Mouse (Mus musculus) intestine, embryonic 15.5 days (tissue): Measurements from ENCODE around the gene Slc37a3. TPM values are rescaled to one million over a fixed set of nuclear protein-coding genes. Genes with fewer than 3 reads are reported as not detected.
A peak's percentile ranks its signal among the peaks of the same experiment; 100 is the strongest.

ENCODE experiments used
- ATAC-seq: fragments of 200-750 bp; cut with Nextera tagmentation; 2 replicates; pipeline ENCODE4 v1.8.0; 2017; ENCODE audit warnings: moderate TSS enrichment, moderate library complexity
- H3K27ac ChIP-seq: fragments of 300-500 bp; sonication (generic); 2 replicates; pipeline ENCODE4 v1.5.1; 2015; ENCODE audit warnings: mild to moderate bottlenecking, inconsistent platforms
- H3K27me3 ChIP-seq: fragments of 300-500 bp; sonication (generic); replicated peaks from 2 replicates; pipeline ENCODE4 v1.6.1; 2015; ENCODE audit warnings: inconsistent platforms
- H3K36me3 ChIP-seq: fragments of 300-500 bp; sonication (generic); 2 replicates; pipeline ENCODE4 v1.6.1; 2015; ENCODE audit warnings: inconsistent platforms
- H3K4me1 ChIP-seq: fragments of 300-500 bp; sonication (generic); replicated peaks from 2 replicates; pipeline ENCODE4 v1.6.1; 2015; ENCODE audit warnings: inconsistent platforms
- H3K4me2 ChIP-seq: fragments of 300-500 bp; sonication (generic); replicated peaks from 2 replicates; pipeline ENCODE4 v1.6.1; 2015; ENCODE audit warnings: mild to moderate bottlenecking, inconsistent platforms
- H3K4me3 ChIP-seq: fragments of 300-500 bp; sonication (generic); replicated peaks from 2 replicates; pipeline ENCODE4 v1.5.1; 2015; ENCODE audit warnings: inconsistent platforms
- H3K9ac ChIP-seq: fragments of 300-500 bp; sonication (generic); 2 replicates; pipeline ENCODE4 v1.6.1; 2015; ENCODE audit warnings: inconsistent platforms
- H3K9me3 ChIP-seq: fragments of 300-500 bp; sonication (generic); 2 replicates; pipeline ENCODE4 v1.6.1; 2016; ENCODE audit warnings: inconsistent platforms
- WGBS: fragments of 180-500 bp; shearing (Covaris S2); methylation state at CpG from one replicate; pipeline ENCODE4 v1.1.7; 2015; 5-methylcytosine and 5-hydroxymethylcytosine counted together
- polyA plus RNA-seq: library from polyadenylated mRNA; unstranded; fragments of >200 nt; fragmentation: Nextera tagmentation; extraction: Ambion mirVana; gene quantifications from 2 replicates; pipeline ENCODE4 v1.2.1, GENCODE M21; 2015

Gene Slc37a3
- polyA plus RNA-seq, 1 experiment from 2014 or later, result 35.6 TPM

- WGBS, result 90% methylated on average over 3 of the region's 3 CpGs
Observed at GRCm38 (mm10) chr6:39311786-39312185, 65.7 kb downstream of the Slc37a3 start.

GRCm38 (mm10) chr6:39304371-39304874, 73.1 kb downstream of the Slc37a3 start:
- no peaks in the 10 kb centered on the region for H3K27me3 ChIP-seq
- 0 out of 2 replicates have a peak, but pooled peaks cover 2% of the 10 kb centered on the region for H3K4me1 ChIP-seq
- no peak overlapping the region for H3K4me2 ChIP-seq
- H3K9me3 ChIP-seq, result no peaks in the 10 kb centered on the region
- ATAC-seq, result no peak
- H3K4me3 ChIP-seq, result no peak overlapping the region
- no peaks in the 10 kb centered on the region for H3K36me3 ChIP-seq
- WGBS, result 47% methylated on average over 6 of the region's 6 CpGs
- no peak overlapping the region for H3K9ac ChIP-seq
- H3K27ac ChIP-seq, result no peak overlapping the region

More at GRCm38 (mm10) chr6:39311786-39312185, 65.7 kb downstream of the Slc37a3 start:
- Histone ChIP-seq H3K4me2 (no peak overlapping the region), H3K4me3 (no peak overlapping the region), H3K9me3 (no peaks in the 10 kb centered on the region), H3K27me3 (no peaks in the 10 kb centered on the region), H3K36me3 (no peaks in the 10 kb centered on the region), H3K27ac (no peak overlapping the region), H3K4me1 (no peaks in the 10 kb centered on the region), H3K9ac (no peak overlapping the region)
- no peak for ATAC-seq

- 0 out of 2 replicates have a peak, but pooled peaks cover 2% of the 10 kb centered on the region for H3K4me1 ChIP-seq
- no peaks in the 10 kb centered on the region for H3K9me3 ChIP-seq
- no peak overlapping the region for H3K4me3 ChIP-seq
- WGBS, result 86% methylated on average over 3 of the region's 3 CpGs
- no peak overlapping the region for H3K4me2 ChIP-seq
- H3K9ac ChIP-seq, result no peak overlapping the region
- no peaks in the 10 kb centered on the region for H3K27me3 ChIP-seq
- H3K27ac ChIP-seq, result no peak overlapping the region
- 0 out of 2 replicates have a peak, but pooled peaks have one; percentile 56 for ATAC-seq
- no peaks in the 10 kb centered on the region for H3K36me3 ChIP-seq
Observed at GRCm38 (mm10) chr6:39301484-39301883, 76.0 kb downstream of the Slc37a3 start.

DNA sequence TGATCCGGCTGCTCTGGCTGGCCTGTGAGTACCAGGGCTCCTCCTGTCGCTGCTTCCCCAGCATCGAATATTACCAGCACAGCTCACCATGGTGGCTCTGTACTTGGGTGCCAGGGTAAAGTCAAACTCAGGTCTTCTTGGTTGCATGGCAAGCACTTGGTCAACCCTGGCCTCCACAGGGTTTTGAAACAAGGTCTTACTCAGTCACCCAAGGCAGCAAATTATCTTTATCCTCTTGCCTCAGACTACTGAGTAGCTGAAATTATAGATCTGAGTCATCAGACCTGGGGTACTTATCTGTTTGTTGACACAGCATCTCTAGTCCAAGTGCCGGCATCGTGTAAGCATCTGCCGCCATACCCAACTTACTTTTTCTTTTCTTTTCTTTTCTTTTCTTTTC, 80.4 kb downstream of the Slc37a3 start:
- H3K27me3 ChIP-seq, result no peaks in the 10 kb centered on the region
- no peaks in the 10 kb centered on the region for H3K9me3 ChIP-seq
- no peak for ATAC-seq

DNA sequence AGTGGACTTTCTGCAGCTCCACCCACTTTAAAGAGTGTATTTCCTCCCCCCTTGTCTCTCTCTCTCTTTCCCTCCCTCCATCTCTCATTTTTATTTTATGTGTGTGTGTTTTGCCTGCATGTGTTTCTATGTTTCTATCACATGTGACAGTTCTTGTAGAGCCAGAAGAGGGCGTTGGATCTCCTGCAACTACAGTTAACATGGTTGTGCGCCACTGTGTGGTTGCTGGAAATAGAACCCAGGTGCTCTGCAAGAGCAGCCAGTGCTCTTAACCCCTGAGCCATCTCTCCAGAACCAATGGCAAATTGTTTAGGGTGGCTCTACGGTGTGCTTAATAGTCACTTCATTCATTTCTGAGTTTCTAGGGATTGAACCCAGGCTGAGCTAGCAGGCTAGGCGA, 81.0 kb downstream of the Slc37a3 start:
- H3K9ac ChIP-seq, result no peak overlapping the region
- H3K4me1 ChIP-seq, result no peaks in the 10 kb centered on the region
- no peaks in the 10 kb centered on the region for H3K27me3 ChIP-seq
- no peaks in the 10 kb centered on the region for H3K9me3 ChIP-seq
- no peak for ATAC-seq
- H3K4me3 ChIP-seq, result no peak overlapping the region
- WGBS, result 74% methylated on average over 4 of the region's 4 CpGs
- H3K4me2 ChIP-seq, result no peak overlapping the region
- H3K36me3 ChIP-seq, result no peaks in the 10 kb centered on the region
- H3K27ac ChIP-seq, result no peak overlapping the region

More for the DNA sequence above, 80.4 kb downstream of the Slc37a3 start:
- WGBS, result 89% methylated on average over 6 of the region's 6 CpGs
- Histone ChIP-seq H3K27ac (no peak overlapping the region), H3K9ac (no peak overlapping the region), H3K4me1 (no peaks in the 10 kb centered on the region), H3K4me2 (no peak overlapping the region), H3K4me3 (no peak overlapping the region), H3K36me3 (no peaks in the 10 kb centered on the region)

DNA sequence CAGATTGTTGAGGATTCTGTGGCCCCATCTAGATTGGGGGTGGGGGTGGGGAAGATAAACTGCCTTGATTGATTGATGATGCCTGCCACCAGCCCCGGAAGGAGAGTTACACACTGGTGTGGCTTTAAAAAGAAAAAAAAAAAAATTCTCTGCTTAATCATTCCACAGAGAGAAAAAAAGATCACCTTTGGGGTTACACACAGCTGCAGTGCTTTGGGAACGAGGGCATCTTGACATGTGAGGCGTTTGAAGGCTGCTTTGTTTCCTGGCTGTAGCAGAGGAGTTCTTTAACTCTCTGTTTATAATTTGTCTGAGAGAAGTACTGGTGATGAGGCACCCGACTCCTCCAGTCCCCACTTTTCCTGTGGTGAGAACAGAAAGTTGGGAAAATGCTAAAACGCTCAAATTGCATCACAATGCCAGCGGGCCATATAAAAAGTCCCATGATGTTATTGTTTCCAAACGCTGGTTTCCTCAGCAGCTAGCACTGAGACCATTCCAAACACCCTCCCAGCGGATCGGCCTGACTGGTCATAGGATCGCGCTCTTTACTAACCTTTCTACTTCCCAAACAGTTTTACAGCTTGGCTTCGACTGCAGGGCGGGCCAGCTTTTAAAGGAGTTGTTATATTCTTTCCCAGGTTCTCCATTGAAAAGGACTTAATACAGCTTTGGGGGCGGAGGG, 81.6 kb downstream of the Slc37a3 start:
- ATAC-seq, result no peak
- H3K27ac ChIP-seq, result no peak overlapping the region
- H3K27me3 ChIP-seq, result no peaks in the 10 kb centered on the region
- peak overlapping the region; percentile 38; the same call in 1 of the 2 replicates for H3K4me2 ChIP-seq
- no peak overlapping the region for H3K9ac ChIP-seq
- H3K9me3 ChIP-seq, result no peaks in the 10 kb centered on the region
- H3K4me3 ChIP-seq, result no peak overlapping the region
- 19% methylated on average over 14 of the region's 14 CpGs for WGBS
- H3K4me1 ChIP-seq, result no peaks in the 10 kb centered on the region
- no peaks in the 10 kb centered on the region for H3K36me3 ChIP-seq

GRCm38 (mm10) chr6:39289721-39290120, 87.8 kb downstream of the Slc37a3 start:
- Histone ChIP-seq H3K9ac (no peak overlapping the region), H3K4me2 (no peak overlapping the region), H3K4me3 (no peak overlapping the region), H3K9me3 (no peaks in the 10 kb centered on the region), H3K27ac (no peak overlapping the region), H3K27me3 (no peaks in the 10 kb centered on the region), H3K4me1 (peaks cover 8% of the 10 kb centered on the region), H3K36me3 (no peaks in the 10 kb centered on the region)
- no peak for ATAC-seq
- WGBS, result 52% methylated on average over 7 of the region's 7 CpGs

DNA sequence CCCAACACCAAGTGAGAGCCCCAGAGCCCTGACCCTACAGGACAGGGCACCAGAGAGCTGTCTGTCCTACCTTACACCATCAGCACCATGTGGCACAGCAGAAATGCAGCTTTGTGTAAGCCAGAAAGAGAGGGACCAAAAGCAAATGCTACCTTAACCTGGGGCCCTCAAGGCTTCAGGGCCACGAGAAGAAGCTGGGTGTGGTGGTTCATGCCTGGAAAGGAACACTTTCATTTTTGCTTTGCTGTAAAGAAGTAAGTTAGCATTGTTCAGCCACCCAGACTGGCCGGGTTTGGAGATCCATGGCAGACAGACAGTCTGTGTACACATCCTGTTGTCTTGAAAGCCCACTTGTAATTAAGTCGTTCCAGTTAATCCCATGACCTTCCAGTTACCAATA, 89.7 kb downstream of the Slc37a3 start:
- WGBS, result 53% methylated on average over 3 of the region's 3 CpGs
- Histone ChIP-seq H3K4me1 (peaks cover 8% of the 10 kb centered on the region), H3K27me3 (no peaks in the 10 kb centered on the region), H3K4me3 (no peak overlapping the region), H3K27ac (no peak overlapping the region), H3K36me3 (no peaks in the 10 kb centered on the region), H3K9ac (no peak overlapping the region), H3K4me2 (no peak overlapping the region), H3K9me3 (no peaks in the 10 kb centered on the region)
- ATAC-seq, result peak; percentile 6; the same call in 1 of the 2 replicates

GRCm38 (mm10) chr6:39286732-39287083, 90.8 kb downstream of the Slc37a3 start:
- ATAC-seq, result peak; percentile 60; the same call in 1 of the 2 replicates
- 24% methylated on average over 5 of the region's 5 CpGs for WGBS
- H3K9me3 ChIP-seq, result no peaks in the 10 kb centered on the region
- no peak overlapping the region for H3K4me3 ChIP-seq
- no peak overlapping the region for H3K4me2 ChIP-seq
- H3K9ac ChIP-seq, result no peak overlapping the region
- H3K4me1 ChIP-seq, result peaks cover 10% of the 10 kb centered on the region
- H3K36me3 ChIP-seq, result no peaks in the 10 kb centered on the region
- no peak overlapping the region for H3K27ac ChIP-seq
- H3K27me3 ChIP-seq, result no peaks in the 10 kb centered on the region

GRCm38 (mm10) chr6:39286053-39286731, 91.3 kb downstream of the Slc37a3 start:
- H3K27ac ChIP-seq, result 0 out of 2 replicates have a peak overlapping the region, but pooled peaks have one; percentile 5
- H3K27me3 ChIP-seq, result no peaks in the 10 kb centered on the region
- H3K9me3 ChIP-seq, result no peaks in the 10 kb centered on the region
- no peak overlapping the region for H3K4me2 ChIP-seq
- 16% methylated on average over 6 of the region's 9 CpGs for WGBS
- H3K4me1 ChIP-seq, result peaks cover 10% of the 10 kb centered on the region
- no peak overlapping the region for H3K4me3 ChIP-seq
- peak; percentile 41; the same call in 1 of the 2 replicates for ATAC-seq
- no peak overlapping the region for H3K9ac ChIP-seq
- no peaks in the 10 kb centered on the region for H3K36me3 ChIP-seq

DNA sequence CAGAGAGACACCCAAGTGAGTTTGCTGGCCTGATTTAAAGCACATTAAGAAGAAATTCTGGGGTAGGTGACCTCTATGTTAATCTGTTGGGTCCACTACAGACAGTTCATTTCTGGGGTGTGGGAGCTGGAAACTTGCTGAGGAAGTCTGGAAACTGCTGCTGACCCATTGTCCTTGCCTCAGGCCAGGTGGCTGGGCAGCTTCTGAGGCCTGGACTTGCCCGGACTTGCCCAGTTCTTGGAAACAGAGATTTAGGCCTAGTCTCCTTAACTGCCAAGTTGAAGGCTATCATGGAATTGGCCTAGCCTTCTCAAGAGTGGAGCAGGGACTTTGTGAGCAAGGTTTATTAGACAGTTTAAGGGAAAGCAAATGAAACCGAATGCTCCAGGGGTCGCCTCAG, 92.6 kb downstream of the Slc37a3 start:
- Histone ChIP-seq H3K9ac (no peak overlapping the region), H3K4me1 (peaks cover 10% of the 10 kb centered on the region), H3K4me2 (no peak overlapping the region), H3K27ac (no peak overlapping the region), H3K4me3 (no peak overlapping the region), H3K9me3 (no peaks in the 10 kb centered on the region), H3K27me3 (no peaks in the 10 kb centered on the region), H3K36me3 (no peaks in the 10 kb centered on the region)
- no peak for ATAC-seq
- WGBS, result 87% methylated on average over 3 of the region's 3 CpGs
